In genomic region chr6:17694550-17694951, GRCm38 (mm10) we compare ENCODE assay signal across 7 mouse cellular contexts. TPM values are rescaled to one million over a fixed set of nuclear protein-coding genes. Genes with fewer than 3 reads are reported as not detected.
DNase-seq lines count a peak whose midpoint lies in the region; ATAC-seq lines count a peak whose summit lies in the region.

No protein-coding gene starts in this region.

- no peaks in the 10 kb centered on the region for H3K36me3 ChIP-seq in intestine, embryonic 15.5 days
- H3K36me3 ChIP-seq in midbrain, embryonic 11.5 days (ENCODE audit: control insufficient read depth, insufficient read depth, low read length) = no peaks in the 10 kb centered on the region

- peak overlapping the region; percentile 86 for H3K9ac ChIP-seq in intestine, embryonic 15.5 days
- H3K9ac ChIP-seq in midbrain, embryonic 11.5 days (ENCODE audit: low read length) = peak overlapping the region; percentile 89

- peak; percentile 86 to 94 for DNase-seq in adrenal gland, adult (ENCODE audit: inconsistent age in 2 of 2, low spot score in 1 of 2)
- peak; percentile 72 for DNase-seq in embryo, embryonic 10 days (ENCODE audit: low spot score)
- peak; percentile 85 for DNase-seq in gastrocnemius, postnatal 14 days
- DNase-seq in left cerebral cortex, postnatal 4 days = peak; percentile 63
- DNase-seq in midbrain, embryonic 11.5 days (ENCODE audit: low spot score, missing footprints) = peak; percentile 95
- DNase-seq in skeletal muscle tissue, adult 2 months (ENCODE audit: low read depth, low spot score) = peak; percentile 61

- H3K9me3 ChIP-seq in intestine, embryonic 15.5 days = no peaks in the 10 kb centered on the region
- no peaks in the 10 kb centered on the region for H3K9me3 ChIP-seq in midbrain, embryonic 11.5 days (ENCODE audit: control insufficient read depth, low read length)

- intact Hi-C loops in gastrocnemius, postnatal 14 days (cut with DNase I; ENCODE audit: low total_unique reads) = no loop called here
- intact Hi-C loops in left cerebral cortex, postnatal 4 days (cut with DNase I) = no loop called here

- peak overlapping the region; percentile 75 for H3K4me3 ChIP-seq in intestine, embryonic 15.5 days (replicated peaks)
- H3K4me3 ChIP-seq in midbrain, embryonic 11.5 days (ENCODE audit: low read depth, low read length) = peak overlapping the region; percentile 79

- under 1% methylated on average over 46 of the region's 46 CpGs for WGBS in intestine, embryonic 15.5 days
- 0% methylated on average over 45 of the region's 46 CpGs for WGBS in midbrain, embryonic 11.5 days

- no peaks in the 10 kb centered on the region for H3K27me3 ChIP-seq in intestine, embryonic 15.5 days (replicated peaks)
- no peaks in the 10 kb centered on the region for H3K27me3 ChIP-seq in midbrain, embryonic 11.5 days (ENCODE audit: control insufficient read depth, insufficient read depth, low read length)

- peak overlapping the region; percentile 94 for H3K27ac ChIP-seq in intestine, embryonic 15.5 days
- no peak overlapping the region; the same call in 1 of the 2 replicates for H3K27ac ChIP-seq in midbrain, embryonic 11.5 days (ENCODE audit: low read depth, low read length)

- peak overlapping the region; percentile 85 for H3K4me2 ChIP-seq in intestine, embryonic 15.5 days (replicated peaks)
- peak overlapping the region; percentile 87 for H3K4me2 ChIP-seq in midbrain, embryonic 11.5 days

- peak; percentile 85 for ATAC-seq in intestine, embryonic 15.5 days
- peak; percentile 83 for ATAC-seq in midbrain, embryonic 11.5 days (ENCODE audit: low FRiP score)

- H3K4me1 ChIP-seq in intestine, embryonic 15.5 days (replicated peaks) = no peaks in the 10 kb centered on the region
- H3K4me1 ChIP-seq in midbrain, embryonic 11.5 days (ENCODE audit: control insufficient read depth, insufficient read depth, low read length) = peaks cover 8% of the 10 kb centered on the region; the same call in 1 of the 2 replicates

RNA-seq across cellular contexts. Expression of gene St7, which starts 1.8 kb away (rescaled TPM):
- 1 to 10 TPM; 8.5 to 9.9 TPM for total RNA-seq in gastrocnemius, postnatal 14 days (2021)
- 23.7 and 26.0 TPM in 2 replicates for polyA plus RNA-seq in intestine, embryonic 15.5 days (2015; fragmentation: Nextera tagmentation; extraction: Ambion mirVana)
- 10 to 100 TPM; 58.9 to 68.2 TPM for total RNA-seq in left cerebral cortex, postnatal 4 days (2021)
- polyA plus RNA-seq in midbrain, embryonic 11.5 days (2014; fragmentation: Nextera tagmentation; extraction: Ambion mirVana) = 36.6 and 38.6 TPM in 2 replicates

RNA-seq across cellular contexts. Expression of gene Capza2, which starts 58.5 kb away (rescaled TPM):
- 100 to 1,000 TPM; 314 to 329 TPM for total RNA-seq in gastrocnemius, postnatal 14 days (2021)
- 223 and 245 TPM in 2 replicates for polyA plus RNA-seq in intestine, embryonic 15.5 days (2015; fragmentation: Nextera tagmentation; extraction: Ambion mirVana)
- 100 to 1,000 TPM; 200 to 204 TPM for total RNA-seq in left cerebral cortex, postnatal 4 days (2021)
- polyA plus RNA-seq in midbrain, embryonic 11.5 days (2014; fragmentation: Nextera tagmentation; extraction: Ambion mirVana) = 278 and 318 TPM in 2 replicates

Comparison
In these comparisons a context has a peak if more than half of its experiments do, and no peak if none do; other contexts are left out.
1. RNA of gene St7, which starts 1.8 kb away (total RNA-seq): 58.9 to 68.2 TPM in left cerebral cortex, postnatal 4 days; 8.5 to 9.9 TPM in gastrocnemius, postnatal 14 days; every median in the first group is over 4 times any median in the second.
2. Peak in every context shown above with its lines, with median percentiles within 50 percentile points of each other: DNase-seq.